Mouse (Mus musculus): Measurements from ENCODE around the gene Ust. TPM values are rescaled to one million over a fixed set of nuclear protein-coding genes. Genes with fewer than 3 reads are reported as not detected.

The Ust gene
- total and polyA plus RNA-seq, 3 experiments = 1.1 to 1.7 (median 1.6) TPM

DNA sequence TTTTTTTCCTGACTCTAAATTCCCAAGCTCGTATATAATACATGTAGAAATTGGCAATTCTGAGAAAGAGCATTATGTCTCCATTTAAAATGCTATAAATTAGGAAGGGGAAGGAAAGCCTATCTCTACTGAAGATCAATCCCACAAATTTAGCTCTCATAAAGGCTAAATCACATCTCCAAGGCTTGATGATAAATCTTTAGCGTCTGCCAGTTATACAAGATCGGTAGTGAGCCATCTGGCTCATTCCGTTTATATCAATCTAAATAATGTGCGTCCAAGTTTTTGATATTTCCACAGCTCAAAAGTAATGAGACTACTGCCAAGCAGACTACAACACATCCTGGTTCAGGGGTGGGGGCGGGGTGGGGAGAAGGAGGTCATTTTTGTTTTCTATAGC is 6.4 kb downstream of the Ust start:
- TF ChIP-seq EP300 (IDR thresholded peaks at IDR 0.05; ENCODE audit: insufficient read depth, low read depth, low read length) (no peak), POLR2A (IDR thresholded peaks at IDR 0.05; ENCODE audit: insufficient read depth, low read depth, low read length) (no peak), CTCF (IDR thresholded peaks at IDR 0.05) (no peak)
- no peaks in the 10 kb centered on the region for H3K79me2 ChIP-seq (replicated peaks; ENCODE audit: control insufficient read depth, insufficient read depth, low read length)
- H3K9ac ChIP-seq (ENCODE audit: low read depth, low read length) = no peak overlapping the region
- intact Hi-C loops (cut with DNase I) = no loop called here
- H3K36me3 ChIP-seq (ENCODE audit: control insufficient read depth, insufficient read depth, low read length) = no peaks in the 10 kb centered on the region
- no peak overlapping the region for H3K27ac ChIP-seq
- no peaks in the 10 kb centered on the region for H3K4me1 ChIP-seq (ENCODE audit: control insufficient read depth, insufficient read depth, low read length)
- 74% methylated on average over 6 of the region's 6 CpGs for WGBS
- H3K4me3 ChIP-seq = no peak overlapping the region
- H3K27me3 ChIP-seq (ENCODE audit: control insufficient read depth, insufficient read depth, low read length) = no peaks in the 10 kb centered on the region
- no peak for DNase-seq

GRCm38 (mm10) chr10:8511760-8512159 is 6.9 kb downstream of the Ust start:
- H3K36me3 ChIP-seq (ENCODE audit: control insufficient read depth, insufficient read depth, low read length) = no peaks in the 10 kb centered on the region
- TF ChIP-seq POLR2A (IDR thresholded peaks at IDR 0.05; ENCODE audit: insufficient read depth, low read depth, low read length) (no peak), CTCF (IDR thresholded peaks at IDR 0.05) (no peak), EP300 (IDR thresholded peaks at IDR 0.05; ENCODE audit: insufficient read depth, low read depth, low read length) (no peak)
- no peaks in the 10 kb centered on the region for H3K4me1 ChIP-seq (ENCODE audit: control insufficient read depth, insufficient read depth, low read length)
- intact Hi-C loops (cut with DNase I) = no loop called here
- 72% methylated on average over 8 of the region's 8 CpGs for WGBS
- no peaks in the 10 kb centered on the region for H3K27me3 ChIP-seq (ENCODE audit: control insufficient read depth, insufficient read depth, low read length)
- H3K79me2 ChIP-seq (replicated peaks; ENCODE audit: control insufficient read depth, insufficient read depth, low read length) = no peaks in the 10 kb centered on the region
- no peak overlapping the region for H3K4me3 ChIP-seq
- DNase-seq = no peak
- H3K9ac ChIP-seq (ENCODE audit: low read depth, low read length) = no peak overlapping the region
- H3K27ac ChIP-seq = no peak overlapping the region

DNA sequence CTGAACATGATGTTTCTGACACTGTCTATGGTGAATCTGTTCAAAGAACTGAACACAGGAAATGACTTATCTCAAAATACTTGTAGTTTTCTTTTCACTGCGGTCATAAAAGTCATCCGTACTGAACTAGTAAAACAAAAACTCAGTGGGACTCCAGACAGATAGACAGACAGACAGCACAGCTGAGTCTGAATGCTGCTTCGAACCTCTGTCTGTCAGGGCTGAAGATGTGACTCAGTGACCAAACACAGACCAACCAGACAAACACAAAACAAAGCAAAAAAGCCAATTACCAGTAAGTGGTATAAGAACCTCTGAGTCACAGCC is 12.4 kb downstream of the Ust start:
- intact Hi-C loops (cut with DNase I) = no loop called here
- H3K79me2 ChIP-seq (replicated peaks; ENCODE audit: control insufficient read depth, insufficient read depth, low read length) = no peaks in the 10 kb centered on the region
- no peak overlapping the region for H3K9ac ChIP-seq (ENCODE audit: low read depth, low read length)
- H3K27me3 ChIP-seq (ENCODE audit: control insufficient read depth, insufficient read depth, low read length) = no peaks in the 10 kb centered on the region
- no peaks in the 10 kb centered on the region for H3K36me3 ChIP-seq (ENCODE audit: control insufficient read depth, insufficient read depth, low read length)
- WGBS = 44% methylated on average over 3 of the region's 3 CpGs
- H3K4me3 ChIP-seq = no peak overlapping the region
- no peak for DNase-seq
- peaks cover 1% of the 10 kb centered on the region for H3K4me1 ChIP-seq (ENCODE audit: control insufficient read depth, insufficient read depth, low read length)
- H3K27ac ChIP-seq = no peak overlapping the region; the same call in 1 of the 2 replicates
- no peak for TF ChIP-seq CTCF (IDR thresholded peaks at IDR 0.05)
- TF ChIP-seq EP300 (IDR thresholded peaks at IDR 0.05; ENCODE audit: insufficient read depth, low read depth, low read length) = no peak
- no peak for TF ChIP-seq POLR2A (IDR thresholded peaks at IDR 0.05; ENCODE audit: insufficient read depth, low read depth, low read length)

- DNase-seq = no peak
- H3K27ac ChIP-seq = no peak overlapping the region; the same call in 1 of the 2 replicates
- no peak overlapping the region; the same call in 1 of the 2 replicates for H3K9ac ChIP-seq (ENCODE audit: low read depth, low read length)
- 31% methylated on average over 13 of the region's 13 CpGs for WGBS
- peaks cover 1% of the 10 kb centered on the region for H3K4me1 ChIP-seq (ENCODE audit: control insufficient read depth, insufficient read depth, low read length)
- no peaks in the 10 kb centered on the region for H3K27me3 ChIP-seq (ENCODE audit: control insufficient read depth, insufficient read depth, low read length)
- TF ChIP-seq CTCF (IDR thresholded peaks at IDR 0.05) (no peak), POLR2A (IDR thresholded peaks at IDR 0.05; ENCODE audit: insufficient read depth, low read depth, low read length) (no peak), EP300 (IDR thresholded peaks at IDR 0.05; ENCODE audit: insufficient read depth, low read depth, low read length) (no peak)
- no peaks in the 10 kb centered on the region for H3K36me3 ChIP-seq (ENCODE audit: control insufficient read depth, insufficient read depth, low read length)
- no peaks in the 10 kb centered on the region for H3K79me2 ChIP-seq (replicated peaks; ENCODE audit: control insufficient read depth, insufficient read depth, low read length)
- no peak overlapping the region for H3K4me3 ChIP-seq
- intact Hi-C loops (cut with DNase I) = no loop called here
Measured at GRCm38 (mm10) chr10:8505346-8506246, 13.0 kb downstream of the Ust start.

- H3K79me2 ChIP-seq (replicated peaks; ENCODE audit: control insufficient read depth, insufficient read depth, low read length) = no peaks in the 10 kb centered on the region
- DNase-seq = peak; percentile 31 to 38
- TF ChIP-seq EP300 (IDR thresholded peaks at IDR 0.05; ENCODE audit: insufficient read depth, low read depth, low read length) (no peak), POLR2A (IDR thresholded peaks at IDR 0.05; ENCODE audit: insufficient read depth, low read depth, low read length) (no peak), CTCF (IDR thresholded peaks at IDR 0.05) (no peak)
- no peak overlapping the region for H3K4me3 ChIP-seq
- peaks cover 1% of the 10 kb centered on the region for H3K4me1 ChIP-seq (ENCODE audit: control insufficient read depth, insufficient read depth, low read length)
- no peak overlapping the region for H3K27ac ChIP-seq
- intact Hi-C loops (cut with DNase I) = no loop called here
- no peaks in the 10 kb centered on the region for H3K27me3 ChIP-seq (ENCODE audit: control insufficient read depth, insufficient read depth, low read length)
- no peaks in the 10 kb centered on the region for H3K36me3 ChIP-seq (ENCODE audit: control insufficient read depth, insufficient read depth, low read length)
- H3K9ac ChIP-seq (ENCODE audit: low read depth, low read length) = no peak overlapping the region
- WGBS = 79% methylated on average over 4 of the region's 4 CpGs
Measured at GRCm38 (mm10) chr10:8504832-8505231, 13.8 kb downstream of the Ust start.

Measured in heart, adult 2 months (tissue).